ENCODE assay signal across 18 mouse cellular contexts in genomic region chr1:134759133-134759532, GRCm38 (mm10).
DNase-seq lines count a peak whose midpoint lies in the region; ATAC-seq and TF ChIP-seq lines count a peak whose summit lies in the region.
"Had no signal": no experiment of that assay in that cellular context is flagged by ENCODE, and none has a peak within 500 bp of the region (broad histone marks: within the 10 kb centered on the region; RNA-seq: fewer than 3 reads in every experiment).

No protein-coding gene starts in this region.

- H3K27ac ChIP-seq in cerebellum, adult 2 months (ENCODE audit: insufficient read depth, low read length): no peak overlapping the region
- H3K27ac ChIP-seq in heart, embryonic 13.5 days (replicated peaks): no peak overlapping the region
- H3K27ac ChIP-seq in heart, embryonic 11.5 days (ENCODE audit: low read depth, low read length): no peak overlapping the region
- H3K27ac ChIP-seq in kidney, embryonic 14.5 days (ENCODE audit: low read depth, low read length): no peak overlapping the region
- H3K27ac ChIP-seq: hindbrain, embryonic 14.5 days; liver, embryonic 15.5 days; midbrain, embryonic 13.5 days; neural tube, embryonic 13.5 days had no signal

- H3K9ac ChIP-seq in heart, embryonic 13.5 days: peak overlapping the region; percentile 28; the same call in 1 of the 2 replicates
- no peak overlapping the region for H3K9ac ChIP-seq in heart, embryonic 11.5 days (ENCODE audit: low read depth, low read length)
- no peak overlapping the region for H3K9ac ChIP-seq in kidney, embryonic 14.5 days (ENCODE audit: low read depth, low read length)
- H3K9ac ChIP-seq: hindbrain, embryonic 14.5 days; liver, embryonic 15.5 days; midbrain, embryonic 13.5 days; neural tube, embryonic 13.5 days had no signal

- no peak for TF ChIP-seq CTCF in cerebellum, adult 2 months (IDR thresholded peaks at IDR 0.05; ENCODE audit: borderline replicate concordance, insufficient read depth, low read depth, low read length)

- H3K9me3 ChIP-seq in heart, embryonic 13.5 days: no peaks in the 10 kb centered on the region
- H3K9me3 ChIP-seq in heart, embryonic 11.5 days (replicated peaks; ENCODE audit: control insufficient read depth, low read length): no peaks in the 10 kb centered on the region
- H3K9me3 ChIP-seq in kidney, embryonic 14.5 days (ENCODE audit: control insufficient read depth, low read length): no peaks in the 10 kb centered on the region
- H3K9me3 ChIP-seq: liver, embryonic 15.5 days; midbrain, embryonic 13.5 days; neural tube, embryonic 13.5 days had no signal

- no peak for ATAC-seq in heart, embryonic 13.5 days (ENCODE audit: extremely low read depth, insufficient number of reproducible peaks, low FRiP score, low TSS enrichment)
- no peak for ATAC-seq in heart, embryonic 11.5 days (replicated peaks; ENCODE audit: insufficient number of reproducible peaks, low FRiP score, low TSS enrichment)
- no peak for ATAC-seq in kidney, embryonic 14.5 days (ENCODE audit: low FRiP score, low TSS enrichment)
- ATAC-seq: forebrain, embryonic 16.5 days; midbrain, embryonic 13.5 days had no signal

- peak; percentile 37 for DNase-seq in cerebellum, adult 11-12 months
- DNase-seq in cerebellum, adult 2 months: no peak
- peak; percentile 20 to 47 for DNase-seq in kidney, postnatal 36 days
- DNase-seq in left cerebral cortex, adult 9 months (ENCODE audit: low spot score in 2 of 2): no peak
- no peak for DNase-seq in adrenal gland, postnatal 10 days
- DNase-seq: adrenal gland, adult 2 months; cerebellum, postnatal 14 days; embryo, embryonic 11 days; right cerebral cortex, adult 18-20 months; thymus, postnatal 14 days had no signal

- 12% methylated on average over 6 of the region's 6 CpGs for WGBS in cerebellum, adult 2 months
- WGBS in heart, embryonic 13.5 days: 74% methylated on average over 6 of the region's 6 CpGs
- WGBS in heart, embryonic 11.5 days (ENCODE audit: insufficient replicate concordance): 85% methylated on average over 6 of the region's 6 CpGs
- 89% methylated on average over 6 of the region's 6 CpGs for WGBS in kidney, embryonic 14.5 days

- no peaks in the 10 kb centered on the region for H3K27me3 ChIP-seq in cerebellum, adult 2 months (ENCODE audit: control insufficient read depth, insufficient read depth, low read length)
- H3K27me3 ChIP-seq in heart, embryonic 13.5 days (replicated peaks): no peaks in the 10 kb centered on the region
- H3K27me3 ChIP-seq in heart, embryonic 11.5 days (ENCODE audit: control insufficient read depth, insufficient read depth, low read length): no peaks in the 10 kb centered on the region
- no peaks in the 10 kb centered on the region for H3K27me3 ChIP-seq in kidney, embryonic 14.5 days (ENCODE audit: control insufficient read depth, insufficient read depth, low read length)
- H3K27me3 ChIP-seq: liver, embryonic 15.5 days; midbrain, embryonic 13.5 days; neural tube, embryonic 13.5 days had no signal

- H3K36me3 ChIP-seq in heart, embryonic 13.5 days: peaks cover 68% of the 10 kb centered on the region
- H3K36me3 ChIP-seq in heart, embryonic 11.5 days (ENCODE audit: control insufficient read depth, insufficient read depth, low read length): peaks cover 2% of the 10 kb centered on the region; the same call in 1 of the 2 replicates
- H3K36me3 ChIP-seq in kidney, embryonic 14.5 days (ENCODE audit: control insufficient read depth, insufficient read depth, low read length): peaks cover 7% of the 10 kb centered on the region; the same call in 1 of the 2 replicates
- H3K36me3 ChIP-seq: liver, embryonic 15.5 days had no signal

- H3K4me2 ChIP-seq in heart, embryonic 13.5 days: no peak overlapping the region
- H3K4me2 ChIP-seq in heart, embryonic 11.5 days: no peak overlapping the region
- no peak overlapping the region for H3K4me2 ChIP-seq in kidney, embryonic 14.5 days (replicated peaks; ENCODE audit: low read depth, low read length)
- H3K4me2 ChIP-seq: hindbrain, embryonic 14.5 days; liver, embryonic 15.5 days; midbrain, embryonic 13.5 days; neural tube, embryonic 13.5 days had no signal

- H3K4me1 ChIP-seq in cerebellum, adult 2 months (ENCODE audit: control insufficient read depth, insufficient read depth, low read length): peaks cover 50% of the 10 kb centered on the region
- H3K4me1 ChIP-seq in heart, embryonic 13.5 days: peaks cover 33% of the 10 kb centered on the region
- H3K4me1 ChIP-seq in heart, embryonic 11.5 days (ENCODE audit: control insufficient read depth, insufficient read depth, low read length): peaks cover 8% of the 10 kb centered on the region
- H3K4me1 ChIP-seq in kidney, embryonic 14.5 days (ENCODE audit: control insufficient read depth, insufficient read depth, low read length): peaks cover 42% of the 10 kb centered on the region

- H3K4me3 ChIP-seq in cerebellum, adult 2 months (replicated peaks; ENCODE audit: insufficient read depth, low read depth, low read length): no peak overlapping the region
- H3K4me3 ChIP-seq in heart, embryonic 13.5 days: no peak overlapping the region
- no peak overlapping the region for H3K4me3 ChIP-seq in heart, embryonic 11.5 days (ENCODE audit: low read depth, low read length)
- H3K4me3 ChIP-seq in kidney, embryonic 14.5 days (ENCODE audit: low read length): no peak overlapping the region
- H3K4me3 ChIP-seq: liver, embryonic 15.5 days; midbrain, embryonic 13.5 days; neural tube, embryonic 13.5 days had no signal

- no peak for TF ChIP-seq POLR2A in cerebellum, adult 2 months (IDR thresholded peaks at IDR 0.05; ENCODE audit: borderline replicate concordance, insufficient read depth, low read length)

Comparison
In these comparisons a context has a peak if more than half of its experiments do, and no peak if none do; other contexts are left out.
1. DNase-seq: peak in cerebellum, adult 11-12 months (single experiment) and kidney, postnatal 36 days (2 of 2); none in cerebellum, adult 2 months (0 of 2), left cerebral cortex, adult 9 months (0 of 2) and adrenal gland, postnatal 10 days (single experiment).